ENCODE assay signal across 8 mouse cellular contexts in genomic region chr2:128686921-128687557, GRCm38 (mm10). TPM values are rescaled to one million over a fixed set of nuclear protein-coding genes. Genes with fewer than 3 reads are reported as not detected.
DNase-seq lines count a peak whose midpoint lies in the region; ATAC-seq and TF ChIP-seq lines count a peak whose summit lies in the region.

Anapc1 (minus strand) TSS chr2:128687391.

- ATAC-seq in Patski, result peak; percentile 85
- peak; percentile 98 for ATAC-seq in hindbrain, embryonic 14.5 days (ENCODE audit: low FRiP score)

- peaks cover 17% of the 10 kb centered on the region for H3K36me3 ChIP-seq in hindbrain, embryonic 14.5 days (replicated peaks; ENCODE audit: control insufficient read depth, insufficient read depth)

- CTCF ChIA-PET in Patski (lab: Charles Lee), result no interaction called here

- H3K9ac ChIP-seq in hindbrain, embryonic 14.5 days, result peak within 1 kb of the TSS; percentile 97

- in situ Hi-C loops in Patski (cut with MboI; ENCODE audit: low pct_unique_long_range_greater_than_20kb), result no loop called here

- peak; percentile 57 for DNase-seq in Patski (ENCODE audit: low read depth, low spot score)
- peak; percentile 90 for DNase-seq in cerebellum, postnatal 14 days
- DNase-seq in frontal cortex, postnatal 25 days (ENCODE audit: low spot score in 2 of 2), result peak; percentile 74 to 75
- peak; percentile 92 for DNase-seq in hindbrain, embryonic 14.5 days (ENCODE audit: low spot score)
- peak; percentile 86 to 87 for DNase-seq in layer of hippocampus, postnatal 36 days
- DNase-seq in lung, postnatal 36 days, result peak; percentile 89
- DNase-seq in retina, postnatal 1 day, result peak; percentile 96
- peak; percentile 82 to 86 for DNase-seq in urinary bladder, adult 18-20 months (ENCODE audit: low spot score in 2 of 2)

- H3K9me3 ChIP-seq in hindbrain, embryonic 14.5 days (ENCODE audit: control insufficient read depth, low read length), result no peaks in the 10 kb centered on the region

- H3K27me3 ChIP-seq in Patski, result no peaks in the 10 kb centered on the region
- no peaks in the 10 kb centered on the region for H3K27me3 ChIP-seq in hindbrain, embryonic 14.5 days (ENCODE audit: control insufficient read depth, insufficient read depth, low read length)

- H3K4me2 ChIP-seq in hindbrain, embryonic 14.5 days (replicated peaks), result peak within 1 kb of the TSS; percentile 92

- peak within 1 kb of the TSS; percentile 100 for H3K4me3 ChIP-seq in hindbrain, embryonic 14.5 days (replicated peaks; ENCODE audit: low read length)

- POLR2A ChIA-PET in Patski (lab: Charles Lee), result interaction anchor here (0.6 kb wide), 1 partner anchor 135 kb away, joined by 4 read pairs; no protein-coding TSS in a partner anchor

- WGBS in hindbrain, embryonic 14.5 days, result under 1% methylated on average over 50 of the region's 58 CpGs

- peak within 1 kb of the TSS; percentile 93 for H3K27ac ChIP-seq in hindbrain, embryonic 14.5 days

- TF ChIP-seq CTCF in Patski (IDR thresholded peaks at IDR 0.05), result no peak

- peaks cover 16% of the 10 kb centered on the region for H3K4me1 ChIP-seq in hindbrain, embryonic 14.5 days (replicated peaks; ENCODE audit: control insufficient read depth, insufficient read depth, low read length)

RNA-seq across cellular contexts. Expression of gene Anapc1, which starts in this region (rescaled TPM):
- polyA plus RNA-seq in Patski (2021), result 57.0 TPM
- polyA plus RNA-seq in hindbrain, embryonic 14.5 days (2014; fragmentation: Nextera tagmentation; extraction: Ambion mirVana), result 55.7 and 55.8 TPM in 2 replicates
- total RNA-seq in layer of hippocampus, postnatal 36 days (2021), result 10 to 100 TPM; 63.0 to 71.0 TPM

Comparison
In these comparisons a context has a peak if more than half of its experiments do, and no peak if none do; other contexts are left out.
1. Peak in every context shown above with its lines: DNase-seq, ATAC-seq, H3K4me3 ChIP-seq and H3K27ac ChIP-seq.